Mouse (Mus musculus) cerebellum, adult 11 months (tissue): ENCODE data around the gene Ttc28.
A peak's percentile ranks its signal among the peaks of the same experiment; 100 is the strongest.

ENCODE experiments used
- DNase-seq: peaks from one replicate; pipeline ENCODE4 v3.0.0; 2022

Gene Ttc28

DNA sequence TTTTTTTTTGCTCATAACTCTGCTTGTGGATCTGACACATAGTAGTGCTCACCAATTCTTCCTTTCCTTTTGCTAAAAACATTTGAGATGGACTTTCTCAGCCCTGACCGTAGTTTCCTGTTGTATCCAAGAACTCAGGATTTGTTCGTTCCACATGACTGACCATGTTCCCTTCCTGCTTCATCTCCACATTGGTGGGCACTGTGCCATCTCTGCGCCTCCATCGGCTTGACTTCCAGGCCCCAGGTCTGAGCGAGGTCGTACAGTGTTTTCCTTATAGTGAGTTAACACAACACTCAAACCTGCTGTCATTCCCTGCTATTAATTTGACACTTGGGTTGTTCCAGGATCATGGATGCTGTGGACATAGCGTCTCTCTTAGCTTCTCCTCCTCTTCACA is 225.2 kb downstream of the Ttc28 start:
- DNase-seq = no peak

- no peak for DNase-seq
These were observed 231.8 kb downstream of the Ttc28 start for GRCm38 (mm10) chr5:111111378-111111777.

DNA sequence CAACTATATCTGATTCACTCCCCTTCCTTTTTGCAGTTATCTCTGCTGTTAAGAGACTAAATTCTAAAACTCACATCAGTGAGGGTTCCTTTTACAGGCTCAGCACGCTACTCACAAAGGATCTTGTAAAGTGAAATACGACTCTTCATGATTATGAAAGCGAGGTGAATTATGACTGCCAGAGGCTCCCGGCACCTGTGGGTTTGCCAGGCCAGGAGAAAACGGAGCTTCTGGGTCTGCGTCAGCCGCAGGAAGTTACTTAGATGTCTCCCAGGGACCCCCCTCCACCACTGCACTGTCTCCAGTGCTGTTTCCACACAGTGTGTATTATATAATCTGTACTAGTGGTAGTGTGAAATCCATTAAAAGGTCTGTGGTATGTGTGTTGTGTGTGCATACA is 233.6 kb downstream of the Ttc28 start:
- DNase-seq = no peak

DNA sequence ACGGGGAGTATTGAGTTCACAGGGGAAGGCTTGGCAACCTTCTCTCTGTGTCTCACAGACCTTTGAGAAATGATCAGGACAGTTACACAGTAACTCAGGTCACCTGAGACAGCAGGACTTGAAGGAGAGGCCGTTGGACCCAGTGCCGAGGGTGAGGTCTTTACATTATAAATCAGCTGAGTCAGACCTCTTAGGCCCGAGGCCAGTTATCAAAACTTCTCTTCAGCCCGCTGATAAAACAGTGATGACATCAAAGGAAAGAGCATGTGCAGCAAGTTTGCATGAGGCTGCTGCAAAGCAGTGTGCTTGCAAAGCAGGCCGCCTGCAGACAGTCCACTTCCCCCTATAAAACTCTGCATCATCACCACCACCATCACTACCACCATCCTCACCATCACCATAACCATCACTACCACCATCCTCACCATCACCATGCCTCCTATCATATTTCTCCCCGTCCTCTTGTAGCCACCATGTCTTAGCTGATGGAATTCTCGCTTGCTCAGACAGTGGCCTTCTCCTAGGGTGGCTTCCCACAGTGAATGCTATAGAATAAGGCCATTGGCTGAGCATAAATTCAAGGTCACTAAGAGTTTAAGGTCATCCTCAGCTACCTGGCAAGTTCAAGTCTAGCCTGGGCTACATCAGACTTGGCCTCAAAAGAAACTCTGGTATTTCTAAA is 234.2 kb downstream of the Ttc28 start:
- DNase-seq = no peak

GRCm38 (mm10) chr5:111114597-111114996 is 235.0 kb downstream of the Ttc28 start:
- no peak for DNase-seq

DNA sequence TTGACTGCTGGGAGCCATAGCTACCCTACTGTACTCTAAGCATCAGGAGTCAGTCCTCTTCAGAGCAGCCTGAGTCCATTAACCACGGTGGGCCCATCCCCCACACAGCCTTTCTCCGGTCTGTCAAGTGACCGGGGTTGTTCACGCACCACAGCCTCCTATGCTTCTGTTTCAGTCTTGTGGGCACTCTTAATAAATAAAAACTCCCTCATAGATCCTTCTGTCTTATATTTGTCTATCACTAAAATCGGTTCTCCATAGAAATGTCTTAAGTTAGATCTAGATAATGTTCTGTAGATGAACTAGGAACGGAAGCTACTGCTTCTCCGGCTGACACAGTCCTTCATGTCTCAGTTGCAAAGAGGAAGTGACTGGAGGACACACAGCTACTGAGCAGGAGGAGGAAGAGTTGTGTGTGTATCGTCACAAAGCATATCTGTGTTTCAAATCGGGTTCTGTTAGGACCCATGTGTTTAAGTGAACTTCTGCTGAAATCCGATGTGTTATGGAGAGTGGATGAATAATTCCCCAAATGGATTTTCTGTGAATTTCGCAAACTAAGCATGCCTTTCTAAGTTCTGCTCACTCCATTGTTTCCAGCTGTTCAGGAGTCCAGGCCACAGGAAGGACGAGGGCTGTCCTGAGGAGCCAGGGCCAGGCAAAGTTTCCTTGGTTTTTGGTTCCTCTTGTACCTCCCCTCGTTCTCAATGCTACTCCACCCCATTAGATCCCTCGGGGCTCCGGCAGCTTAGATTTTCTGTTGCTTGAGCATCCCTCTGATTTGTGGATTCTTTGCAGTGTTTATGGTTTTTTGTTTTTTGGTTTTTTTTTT is 236.1 kb downstream of the Ttc28 start:
- DNase-seq = no peak

DNA sequence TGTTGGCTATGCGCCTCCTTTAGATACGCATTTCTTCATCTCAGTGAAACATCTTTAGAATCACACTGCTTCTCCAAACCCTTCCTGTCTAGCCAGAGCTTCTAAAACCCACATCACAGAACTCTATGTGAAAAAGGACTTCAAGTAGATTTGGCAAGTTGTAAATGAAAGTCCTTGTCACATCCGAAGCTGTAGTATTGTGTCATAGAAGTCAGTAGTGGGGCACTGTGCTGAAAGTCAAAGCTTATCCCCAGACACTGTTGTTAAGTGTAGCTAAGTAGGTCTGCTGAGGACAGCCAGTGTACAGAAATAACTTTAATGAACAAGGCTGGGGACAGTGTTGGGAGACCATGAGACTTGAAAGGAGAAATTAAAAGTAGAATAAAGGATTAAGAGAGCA is 240.2 kb downstream of the Ttc28 start:
- no peak for DNase-seq

GRCm38 (mm10) chr5:111120298-111120697 is 240.7 kb downstream of the Ttc28 start:
- DNase-seq = peak; percentile 61

GRCm38 (mm10) chr5:111120705-111121420 is 241.3 kb downstream of the Ttc28 start:
- DNase-seq = no peak

DNA sequence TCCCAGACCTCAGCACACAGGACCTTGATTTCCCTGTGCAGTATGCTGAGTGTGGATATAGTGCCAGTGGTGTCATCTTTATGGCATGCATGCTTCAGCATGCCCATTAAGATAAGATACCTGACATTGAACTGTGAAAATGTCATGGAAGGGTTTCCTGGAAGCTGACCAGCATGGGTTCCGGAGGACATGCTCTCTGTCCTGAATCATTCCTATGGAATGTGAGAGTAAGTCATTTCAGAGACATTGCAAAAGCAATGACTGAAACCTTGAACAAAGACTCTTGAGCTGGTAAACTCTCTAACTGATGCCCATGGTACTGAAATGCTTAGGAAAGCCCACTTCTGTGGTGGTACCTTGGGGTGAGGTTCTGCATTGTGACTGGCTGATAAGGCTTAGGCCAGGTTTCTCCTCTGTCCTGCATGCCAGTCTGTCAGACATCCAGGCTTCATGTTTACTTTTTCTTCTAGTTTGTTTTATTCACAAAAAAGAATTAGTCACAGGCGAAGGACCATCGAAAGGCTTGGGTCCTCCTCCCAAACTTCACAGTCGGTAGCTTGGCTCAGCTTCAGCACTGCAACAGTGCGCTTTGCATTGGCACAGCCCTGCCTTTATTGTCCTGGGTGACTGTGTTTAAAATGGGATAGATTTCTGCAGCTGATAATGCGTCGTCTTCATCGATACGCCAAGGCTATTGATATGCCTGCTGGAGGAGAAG is 242.9 kb downstream of the Ttc28 start:
- DNase-seq = no peak

DNA sequence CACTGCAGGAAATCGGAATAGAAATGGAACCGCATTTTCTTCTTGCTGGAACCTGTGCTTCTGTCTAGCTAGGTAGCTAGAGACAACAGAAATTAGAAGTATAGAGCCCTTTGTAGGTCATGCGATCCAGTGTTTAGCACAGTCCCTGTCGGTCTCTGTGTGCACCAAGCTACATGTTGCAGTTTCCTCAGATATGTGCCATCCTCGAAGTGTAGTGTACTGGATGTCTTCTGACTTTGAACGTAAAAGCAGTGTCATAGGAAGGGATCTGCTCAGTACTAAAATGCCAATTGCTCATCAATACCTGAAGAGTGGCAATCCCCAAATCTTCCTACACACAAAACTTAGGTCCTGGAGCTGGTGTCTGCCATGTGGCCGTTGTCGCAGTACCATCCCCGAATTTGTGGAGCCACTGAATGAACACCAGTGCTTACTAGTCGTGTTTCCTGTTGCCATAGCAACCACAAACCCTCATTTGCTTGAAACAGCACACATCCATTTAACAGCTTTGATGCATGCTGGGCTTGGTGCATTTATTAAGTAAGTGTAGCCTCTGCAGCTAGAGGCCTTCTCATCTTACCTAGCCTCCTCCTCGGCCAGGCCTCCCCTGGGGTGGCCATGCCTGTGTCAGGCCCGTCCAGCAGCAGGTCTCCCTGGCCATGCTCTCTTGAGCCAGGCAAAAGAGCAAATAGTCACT is 243.6 kb downstream of the Ttc28 start:
- no peak for DNase-seq

DNA sequence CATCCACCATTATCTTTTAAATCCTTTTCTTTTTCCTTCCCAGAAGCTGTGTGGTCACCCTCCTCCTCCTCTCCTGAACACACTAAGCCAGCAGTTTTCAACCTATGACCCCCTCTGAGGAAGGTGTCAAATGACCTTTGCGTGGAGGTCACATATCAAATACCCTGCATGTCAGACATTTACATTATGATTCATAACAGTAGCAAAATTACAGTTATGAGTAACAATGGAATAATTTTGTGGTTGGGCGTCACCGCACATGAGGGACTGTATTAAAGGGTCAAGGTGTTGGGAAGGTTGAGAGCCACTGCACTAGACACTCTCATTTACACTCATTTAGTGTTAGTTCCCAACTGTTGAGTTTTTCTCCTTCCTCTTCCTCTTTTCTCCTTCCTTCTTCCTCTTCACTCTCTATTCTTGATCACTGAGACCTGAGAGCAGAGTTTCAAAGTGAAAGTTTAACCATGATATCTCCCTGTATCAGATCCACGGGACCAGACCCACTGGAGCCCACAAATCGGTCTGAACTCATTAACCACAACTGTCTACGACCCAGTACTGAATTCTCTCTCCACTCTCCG is 245.1 kb downstream of the Ttc28 start:
- no peak for DNase-seq

GRCm38 (mm10) chr5:111125746-111126145 is 246.1 kb downstream of the Ttc28 start:
- DNase-seq = no peak

GRCm38 (mm10) chr5:111127786-111128185 is 248.2 kb downstream of the Ttc28 start:
- no peak for DNase-seq

GRCm38 (mm10) chr5:111130121-111130520 is 250.5 kb downstream of the Ttc28 start:
- no peak for DNase-seq

DNA sequence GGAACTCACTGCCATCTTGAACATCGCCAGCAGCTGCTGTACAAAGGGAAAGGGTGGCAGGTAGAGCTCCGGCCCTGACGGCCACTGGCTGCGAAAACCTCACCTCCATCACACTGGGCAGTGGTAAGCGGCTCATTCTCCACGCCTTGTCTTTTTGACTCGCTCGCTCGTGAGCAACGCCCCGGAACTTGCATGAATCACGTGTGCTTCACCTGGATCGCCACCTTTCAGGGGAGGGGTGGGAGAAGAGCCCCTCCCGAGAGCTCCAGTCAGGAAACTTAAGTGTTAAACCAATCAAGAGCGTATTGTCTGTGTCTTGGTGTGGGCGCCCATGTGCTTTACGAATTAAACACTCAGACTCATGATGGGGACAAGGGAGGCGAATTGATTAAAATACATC is 252.0 kb downstream of the Ttc28 start:
- DNase-seq = no peak

GRCm38 (mm10) chr5:111133150-111133549 is 253.5 kb downstream of the Ttc28 start:
- no peak for DNase-seq

- no peak for DNase-seq
These were observed 254.2 kb downstream of the Ttc28 start for GRCm38 (mm10) chr5:111133754-111134153.

DNA sequence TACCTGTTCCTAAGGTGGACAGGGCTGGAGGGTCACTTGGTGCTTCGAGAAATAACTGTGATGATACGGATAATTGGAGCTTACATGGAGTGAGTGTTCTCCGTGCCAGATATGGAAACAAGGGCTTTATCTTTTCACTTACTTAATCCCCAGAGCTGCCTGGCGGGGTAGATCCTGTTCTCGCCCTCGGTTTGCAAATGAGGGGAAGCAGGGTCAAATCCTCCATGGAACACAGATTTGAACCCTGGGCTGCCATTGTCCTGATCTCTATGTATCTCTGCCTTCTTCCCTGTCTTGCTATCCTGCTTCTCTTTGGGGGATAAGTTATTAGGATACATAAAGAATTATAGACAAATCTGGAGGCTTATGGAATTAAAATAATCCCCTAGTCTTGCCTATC is 257.7 kb downstream of the Ttc28 start:
- no peak for DNase-seq

DNA sequence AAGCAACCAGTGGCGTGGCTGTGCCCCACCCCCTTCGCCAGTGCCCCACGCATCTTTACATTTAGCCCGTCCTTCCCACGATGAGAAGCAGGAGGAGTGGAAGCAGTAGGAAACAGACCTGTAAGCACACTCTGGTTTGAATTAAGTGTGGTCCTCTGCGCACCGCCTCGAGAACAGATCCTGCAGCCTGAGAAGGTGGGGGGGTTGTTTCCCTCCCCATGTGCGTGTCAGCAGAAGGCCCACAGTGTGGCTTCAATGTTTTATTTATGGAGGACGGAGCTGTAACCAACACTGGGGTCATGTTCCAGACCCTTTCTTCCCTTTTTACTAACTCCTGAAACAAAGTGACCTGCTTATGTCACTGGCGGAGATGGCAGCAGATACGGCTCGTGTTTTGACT is 258.1 kb downstream of the Ttc28 start:
- no peak for DNase-seq

- DNase-seq = no peak
These were observed 258.7 kb downstream of the Ttc28 start for GRCm38 (mm10) chr5:111138239-111138833.
